Mouse (Mus musculus) mouse trophoblast stem cell (cell line): ENCODE results near the gene Naga.
"Not testable (repeated sequence)": the region's sequence is repeated elsewhere in the genome, so short reads cannot be mapped to it uniquely, and the experiment has no call there.

Experiments
- in situ Hi-C, 2 experiments: fragments of 300-500 bp; cut with MseI, MboI; formaldehyde crosslinking; loops; 2 replicates in 1 of 2; 3 replicates in 1 of 2; pipeline ENCODE4 v1.15.1; 2025

Gene Naga

GRCm38 (mm10) chr15:82338593-82339112 is at the start of gene Naga, which contains the start of the genes Pheta2 and Smdt1:
Gene Naga (minus strand): TSS chr15:82338925.
Gene Pheta2 (plus strand): TSS chr15:82338942.
Gene Smdt1 (plus strand): TSS chr15:82338959.
- in situ Hi-C loops, result no loop called here

DNA sequence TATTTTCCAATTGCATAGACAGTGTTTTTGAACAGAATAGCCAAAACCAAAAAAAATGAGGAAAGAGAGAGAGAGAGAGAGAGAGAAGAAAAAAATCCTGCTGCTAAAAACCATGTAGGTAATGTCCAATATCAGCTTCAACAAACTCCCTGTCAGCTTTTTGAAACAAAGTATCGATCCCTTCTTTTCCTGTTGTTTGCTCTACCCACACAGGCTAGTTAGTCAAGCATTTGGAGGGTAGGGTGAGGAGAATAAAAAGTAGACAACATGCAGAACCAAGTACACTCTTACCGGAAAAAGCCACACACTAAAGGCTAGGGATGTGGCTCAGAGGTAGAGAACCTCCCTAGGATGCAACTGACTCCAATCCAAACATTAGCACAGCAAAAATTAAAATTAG is 47.0 kb upstream of the Naga start:
- in situ Hi-C loops, result no loop called here

- in situ Hi-C loops, result no loop called here
Measured at GRCm38 (mm10) chr15:82382441-82382840, 43.7 kb upstream of the Naga start.

- in situ Hi-C loops, result no loop called here
Measured at GRCm38 (mm10) chr15:82380714-82381062, 42.0 kb upstream of the Naga start.

GRCm38 (mm10) chr15:82379871-82380713 is 41.4 kb upstream of the Naga start, which contains the start of gene Cyp2d22:
Gene Cyp2d22 (minus strand): TSS chr15:82380260.
- in situ Hi-C loops, result no loop called here

DNA sequence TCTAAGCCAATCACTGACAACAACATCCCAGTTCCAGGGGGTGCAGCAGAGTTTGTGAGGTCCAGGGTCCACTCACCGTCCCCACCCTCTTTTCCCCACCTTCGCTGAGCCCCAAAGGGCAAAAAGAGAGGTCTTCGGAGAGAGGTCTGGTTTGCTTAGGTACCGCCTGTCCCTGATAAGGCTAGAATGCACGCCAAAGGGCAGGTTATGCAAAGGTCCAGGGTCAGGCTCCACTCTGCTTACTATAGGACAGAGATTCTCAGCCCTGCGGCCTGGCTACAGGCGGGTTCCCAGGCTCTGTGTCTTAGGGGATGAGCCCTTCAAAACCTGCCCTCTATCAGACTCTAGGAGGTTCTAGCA is 40.8 kb upstream of the Naga start:
- in situ Hi-C loops, result no loop called here

GRCm38 (mm10) chr15:82378261-82379180 is 39.8 kb upstream of the Naga start:
- in situ Hi-C loops, result no loop called here

- in situ Hi-C loops, result no loop called here
Measured at GRCm38 (mm10) chr15:82377701-82378100, 39.0 kb upstream of the Naga start.

DNA sequence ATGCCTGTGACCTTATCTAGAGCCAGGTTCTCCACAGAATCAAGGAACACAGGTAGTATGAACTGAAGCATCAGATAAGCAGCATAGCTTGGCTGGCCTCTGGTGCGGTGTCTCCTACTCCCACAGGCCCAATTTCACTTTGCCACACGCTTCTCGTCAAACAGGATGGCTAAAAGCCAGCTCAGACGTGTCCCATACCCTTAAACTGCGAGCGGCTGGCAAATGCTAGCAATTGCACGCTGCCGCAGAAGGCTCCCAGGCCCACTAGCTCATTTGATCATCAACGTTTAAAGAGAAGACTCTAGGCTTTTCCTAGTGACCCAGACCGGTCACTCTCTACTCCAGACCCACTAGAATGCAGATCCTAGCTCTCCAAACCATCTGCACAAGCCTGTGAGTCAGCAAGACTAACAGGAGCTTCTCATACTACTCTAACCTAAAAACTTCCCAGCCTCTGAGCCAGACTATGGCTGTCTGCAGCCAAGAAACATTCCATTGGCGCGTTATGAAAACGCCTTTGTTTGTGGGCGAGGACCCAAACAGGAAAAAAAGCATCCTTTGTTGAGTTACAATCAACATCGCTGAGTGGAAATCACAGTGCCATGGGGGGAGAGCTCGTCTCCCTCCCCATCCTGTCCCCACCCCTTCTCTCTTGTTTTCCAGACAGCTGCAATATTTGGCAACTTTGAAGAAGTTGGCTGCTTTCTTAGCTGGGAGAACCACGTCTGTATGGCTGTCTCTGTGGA is 37.8 kb upstream of the Naga start:
- in situ Hi-C loops, result no loop called here

DNA sequence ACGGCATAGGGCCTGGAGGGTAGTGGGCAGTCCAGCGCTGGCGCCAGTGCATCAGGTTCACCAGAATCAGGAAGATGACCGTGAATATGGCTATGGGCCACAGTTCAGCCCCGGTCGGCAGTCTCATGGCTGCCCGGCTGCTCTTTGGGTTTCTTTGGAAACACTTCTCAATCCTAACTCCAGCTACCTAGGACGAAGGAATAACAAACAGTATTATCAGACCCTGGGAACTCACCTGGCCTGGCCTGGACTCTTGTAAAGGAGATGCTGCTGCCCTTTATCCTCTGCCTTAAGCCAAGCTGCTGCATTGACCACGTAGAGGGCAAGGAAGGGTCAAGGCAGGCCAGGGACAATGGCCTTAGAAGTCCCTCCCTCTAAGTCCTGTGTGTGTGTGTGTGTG is 37.1 kb upstream of the Naga start:
- in situ Hi-C loops, result no loop called here

DNA sequence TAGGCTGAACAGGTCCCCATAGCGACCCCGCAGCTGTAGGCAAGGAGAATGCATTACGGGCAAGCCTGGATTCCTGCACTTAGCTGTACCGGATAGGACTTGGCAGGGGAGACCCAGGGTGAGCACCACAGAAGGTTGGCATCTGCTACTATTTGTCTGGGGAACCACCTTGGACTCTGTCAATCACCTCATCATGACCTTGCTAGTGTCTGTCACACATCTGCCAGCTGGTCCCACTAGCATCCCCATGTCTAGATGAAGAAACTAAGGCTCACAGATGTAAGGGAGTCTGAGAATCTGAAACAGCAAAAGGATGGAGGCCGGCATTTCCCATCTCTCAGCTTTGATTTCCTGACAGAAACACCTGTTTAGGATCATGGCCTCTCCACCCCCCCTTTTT is 35.7 kb upstream of the Naga start:
- in situ Hi-C loops, result no loop called here

- in situ Hi-C loops, result no loop called here
Measured at GRCm38 (mm10) chr15:82372991-82373390, 34.3 kb upstream of the Naga start.

DNA sequence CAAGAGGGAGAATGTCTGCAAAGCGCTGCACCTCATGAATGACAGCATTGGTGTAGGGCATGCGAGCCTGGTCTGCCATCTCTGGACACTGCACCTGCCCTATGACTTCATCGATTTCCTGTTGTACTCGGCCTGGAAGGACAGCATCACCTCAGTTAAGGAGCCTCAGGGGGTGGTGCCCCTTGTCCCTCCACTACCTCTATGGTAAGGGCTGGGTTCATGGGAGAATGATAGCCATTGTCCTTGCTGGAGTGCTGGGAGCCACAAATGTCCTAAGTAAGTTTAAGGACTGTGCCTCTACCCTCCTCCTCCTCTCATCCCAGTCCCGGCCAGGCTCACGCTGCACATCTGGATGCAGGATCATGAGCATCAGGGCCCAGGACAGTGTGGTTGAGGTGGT is 33.7 kb upstream of the Naga start:
- in situ Hi-C loops, result no loop called here

- in situ Hi-C loops, result no loop called here
Measured at GRCm38 (mm10) chr15:82368851-82369250, 30.1 kb upstream of the Naga start.

- in situ Hi-C loops, result no loop called here
Measured at GRCm38 (mm10) chr15:82368146-82368545, 29.4 kb upstream of the Naga start.

GRCm38 (mm10) chr15:82364561-82364960 is 25.8 kb upstream of the Naga start:
- in situ Hi-C loops, result not testable (repeated sequence)

DNA sequence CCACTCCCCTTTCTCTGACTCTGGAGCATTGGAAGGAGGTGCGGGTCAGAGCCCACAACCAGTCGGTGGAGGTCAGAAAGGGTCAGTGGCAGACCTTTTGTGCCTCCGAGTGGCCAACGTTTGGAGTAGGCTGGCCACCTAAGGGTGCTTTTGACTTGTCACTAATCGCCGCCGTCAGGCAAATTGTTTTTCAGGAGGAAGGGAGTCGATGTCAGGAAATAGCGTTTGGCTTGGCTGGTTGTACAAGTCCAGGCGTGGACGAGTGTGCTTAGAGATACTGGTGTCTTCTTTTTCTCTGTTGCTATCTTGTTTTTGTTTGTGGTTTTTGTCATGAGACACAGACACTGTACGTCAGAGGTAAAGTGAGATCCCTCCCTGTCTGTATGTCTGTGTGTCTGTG is 25.1 kb upstream of the Naga start:
- in situ Hi-C loops, result not testable (repeated sequence)

DNA sequence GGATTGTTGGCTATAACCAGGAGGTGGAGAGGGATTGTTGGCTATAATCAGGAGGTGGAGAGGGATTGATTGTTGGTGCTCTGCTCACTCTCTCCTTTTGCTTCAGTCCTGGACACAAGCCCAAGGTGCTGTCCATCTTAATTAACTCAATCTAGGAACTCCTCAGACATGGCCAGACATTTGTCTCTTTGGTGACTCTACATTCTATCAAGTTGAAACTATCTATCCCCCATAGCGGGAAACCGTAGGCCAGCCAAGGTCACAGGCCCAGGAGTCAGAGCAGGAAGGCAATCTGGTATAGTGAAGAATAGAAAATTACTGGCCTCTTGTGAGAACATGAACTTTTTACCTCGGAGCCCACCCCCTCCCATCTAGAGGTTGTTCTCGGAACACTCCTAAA is 23.5 kb upstream of the Naga start:
- in situ Hi-C loops, result no loop called here

- in situ Hi-C loops, result no loop called here
Measured at GRCm38 (mm10) chr15:82361459-82362018, 22.8 kb upstream of the Naga start.

DNA sequence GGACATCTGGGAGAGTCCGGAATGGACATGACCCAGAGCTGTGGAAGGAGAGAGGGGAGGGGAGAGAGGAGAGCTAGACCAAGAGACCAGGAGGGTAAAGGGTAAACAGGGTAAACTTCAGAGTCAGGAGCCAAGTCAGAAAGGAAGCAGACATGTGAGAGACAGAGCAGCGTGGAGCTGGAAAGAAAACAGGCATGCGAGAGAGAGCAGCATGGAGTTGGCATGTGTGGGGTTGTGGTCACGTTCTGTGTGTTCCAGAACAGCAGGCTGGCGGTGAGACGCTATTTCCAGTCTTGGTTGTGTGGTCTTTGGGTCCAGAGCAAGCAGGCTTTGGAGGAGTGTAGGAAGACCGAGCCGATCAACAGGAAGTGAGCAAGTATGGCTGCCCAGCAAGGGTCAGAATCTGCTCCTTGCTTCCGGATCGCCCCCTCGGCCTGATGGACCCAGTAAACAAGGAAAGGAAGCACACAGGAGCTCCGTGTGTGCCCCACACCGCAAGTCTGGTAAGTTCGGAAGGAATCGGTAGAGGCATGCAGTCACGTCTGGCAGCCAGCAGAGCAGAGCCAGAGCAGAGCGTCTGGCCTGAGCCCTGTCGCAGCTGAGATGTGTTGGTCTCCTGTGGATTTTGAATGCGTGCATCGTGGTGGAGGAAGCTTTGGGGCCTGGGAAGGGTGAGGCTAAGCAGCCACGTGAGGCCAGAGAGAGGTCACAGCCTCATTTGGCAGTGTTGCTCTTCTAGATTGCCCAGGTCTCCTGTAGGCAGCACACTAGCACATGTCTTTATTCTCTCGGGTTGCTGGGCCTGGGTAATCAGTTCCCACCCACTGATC is 19.9 kb upstream of the Naga start:
- in situ Hi-C loops, result no loop called here
